Mouse (Mus musculus) G1E-ER4 (cell line): ENCODE results near the gene Ttc28. TPM values are rescaled to one million over a fixed set of nuclear protein-coding genes. Genes with fewer than 3 reads are reported as not detected.

Experiments
- GATA1 ChIP-seq: IDR thresholded peaks from one replicate; pipeline ENCODE4 v1.8.0; 2012; ENCODE audit warnings: low read length, inconsistent platforms
- polyA plus RNA-seq: library from polyadenylated mRNA; stranded (reverse); fragments of >175 nt; gene quantifications from 2 replicates; pipeline ENCODE4 v1.2.3, GENCODE M21; 2012

The Ttc28 gene
- polyA plus RNA-seq, 1 experiment, result 0.62 TPM

DNA sequence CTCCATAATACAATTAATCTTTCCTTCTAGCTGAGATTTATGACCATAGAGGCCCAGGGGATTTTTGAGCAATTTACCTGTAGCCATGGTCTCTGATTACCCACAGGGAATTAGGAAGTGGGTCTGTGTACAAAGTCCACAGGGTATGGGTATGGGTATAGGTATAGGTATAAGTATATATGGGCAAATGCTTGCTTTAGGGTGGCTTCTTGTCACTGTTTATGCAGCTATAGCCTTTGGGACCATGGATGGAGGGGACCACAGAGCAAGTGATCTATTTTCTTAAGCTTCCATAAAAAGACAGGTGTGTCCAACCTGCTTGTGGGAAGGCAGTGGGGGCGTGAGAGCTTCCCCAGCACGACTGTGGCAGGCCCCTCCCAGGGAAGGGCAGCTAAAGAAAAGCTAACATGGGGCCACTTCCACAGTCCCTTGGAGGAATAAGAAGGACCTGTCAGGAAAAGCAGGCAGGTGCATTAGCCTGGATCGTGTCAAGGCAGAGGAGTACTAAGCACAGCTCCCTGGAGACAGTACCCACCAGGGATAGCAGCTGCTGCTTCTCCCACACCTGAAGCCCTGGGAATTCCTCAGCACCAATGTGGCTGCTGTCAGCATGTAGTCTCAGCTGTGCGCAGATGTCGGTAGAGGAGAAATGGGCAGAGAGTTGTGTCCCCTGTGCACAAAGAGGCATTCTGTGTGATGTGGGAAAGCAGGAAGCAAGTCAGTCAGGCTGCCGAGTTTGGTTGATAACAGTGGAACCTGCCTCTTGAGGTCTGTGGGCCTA, 338.7 kb downstream of the Ttc28 start:
- no peak for TF ChIP-seq GATA1

DNA sequence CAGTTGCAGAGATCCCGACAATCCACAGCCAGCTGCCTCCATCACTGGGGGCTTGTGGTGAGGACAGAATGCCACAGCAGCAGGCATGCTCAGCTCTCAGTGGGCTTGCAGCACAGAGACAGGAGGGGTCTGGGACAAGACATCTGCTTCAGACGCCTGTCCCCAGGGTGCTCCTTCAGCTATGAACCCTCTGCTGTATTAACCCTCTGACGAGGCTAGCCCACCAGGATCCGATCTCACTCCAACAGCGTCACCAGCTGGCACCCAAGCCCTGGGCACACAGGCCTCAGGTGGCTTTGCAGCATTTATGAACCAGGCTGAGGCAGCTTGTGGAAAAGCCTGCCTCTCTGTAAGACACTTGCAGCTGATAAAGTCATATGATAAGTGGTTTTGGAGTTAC, 339.4 kb downstream of the Ttc28 start:
- no peak for TF ChIP-seq GATA1

DNA sequence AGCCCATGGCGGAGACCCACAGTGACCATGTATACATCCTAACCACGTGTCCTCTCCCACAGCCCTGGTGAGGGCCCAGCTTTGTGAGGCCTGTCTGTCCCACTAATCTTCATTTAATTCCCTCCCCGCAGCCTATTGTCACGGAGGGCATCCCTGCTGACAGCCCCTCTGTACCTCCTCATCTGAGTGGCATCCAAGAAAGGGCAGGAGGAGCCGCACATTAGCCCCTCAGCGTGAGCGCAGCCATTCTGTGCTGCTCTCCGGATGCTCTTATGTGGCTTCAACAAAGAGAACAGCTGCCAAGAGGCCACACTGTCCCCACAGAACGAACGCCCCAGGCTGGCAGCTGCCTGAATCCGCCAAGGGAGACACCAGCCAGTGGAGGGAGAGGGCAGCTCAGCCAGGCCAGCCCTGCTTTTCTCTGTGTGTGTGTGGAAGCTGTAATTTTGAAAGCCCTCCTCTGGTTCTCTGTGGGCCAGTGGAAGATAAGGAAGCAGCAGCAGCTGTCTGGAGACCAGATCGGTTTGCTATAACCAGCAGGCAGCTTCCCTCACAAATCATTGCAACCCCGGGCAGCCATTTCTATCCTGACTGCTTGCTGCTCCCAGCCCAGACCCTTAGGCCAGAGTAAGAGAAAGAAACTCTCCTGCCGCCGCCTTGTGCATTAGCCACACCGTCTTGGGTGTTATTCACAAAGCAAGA, 341.2 kb downstream of the Ttc28 start:
- no peak for TF ChIP-seq GATA1

DNA sequence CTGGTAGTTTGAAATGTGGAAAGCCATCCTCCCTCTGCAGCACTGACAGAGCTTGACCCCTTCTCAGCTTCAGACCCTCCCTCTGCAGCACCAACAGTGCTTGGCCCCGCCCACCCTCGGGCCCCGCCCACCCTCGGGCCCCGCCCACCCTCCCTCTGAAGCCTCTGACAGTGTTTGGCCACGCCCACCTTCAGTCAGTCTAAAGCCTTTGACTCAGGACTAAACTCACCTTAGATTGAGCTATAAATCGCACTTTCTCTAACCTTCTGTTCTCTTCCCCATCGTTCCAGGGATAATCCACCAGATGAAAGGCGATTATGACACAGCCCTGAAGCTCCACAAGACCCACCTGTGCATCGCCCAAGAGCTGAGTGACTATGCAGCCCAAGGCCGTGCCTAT, 343.2 kb downstream of the Ttc28 start:
- no peak for TF ChIP-seq GATA1

DNA sequence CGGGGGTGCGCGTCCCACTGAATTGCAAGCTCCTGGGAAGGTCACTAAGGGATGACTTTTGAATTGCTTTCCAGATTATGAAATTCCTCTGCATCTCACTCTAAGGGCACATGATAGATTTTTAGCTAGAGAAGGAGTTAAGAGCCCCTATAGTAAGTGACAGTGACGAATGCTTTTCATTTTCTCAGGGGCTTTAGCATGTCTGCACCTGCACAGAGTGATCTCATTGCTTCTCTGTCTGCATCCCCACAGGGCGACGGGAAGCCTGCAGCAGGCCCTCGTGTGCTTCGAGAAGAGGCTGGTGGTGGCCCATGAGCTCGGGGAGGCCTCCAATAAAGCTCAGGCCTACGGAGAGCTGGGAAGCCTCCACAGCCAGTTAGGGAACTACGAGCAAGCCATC, 345.7 kb downstream of the Ttc28 start:
- TF ChIP-seq GATA1, result no peak

DNA sequence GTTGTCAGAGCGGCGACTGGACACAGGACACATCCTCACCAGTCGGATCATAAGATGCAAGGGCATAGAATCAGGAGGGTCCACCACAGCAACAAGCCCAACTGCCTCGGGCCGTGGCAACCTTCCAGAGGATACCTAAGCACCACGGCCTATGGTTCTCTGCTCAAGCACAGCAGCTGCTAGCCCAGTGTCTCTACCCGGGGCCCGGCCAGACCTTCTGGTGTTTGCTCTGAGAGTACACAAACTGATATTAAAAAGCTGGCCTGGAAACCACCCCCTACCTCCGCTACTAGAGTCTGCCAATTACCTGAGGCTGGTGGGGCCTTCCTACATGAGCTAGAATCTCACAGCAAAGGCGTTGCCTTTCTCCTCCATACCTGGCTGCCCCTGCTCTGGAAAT, 346.9 kb downstream of the Ttc28 start:
- no peak for TF ChIP-seq GATA1

DNA sequence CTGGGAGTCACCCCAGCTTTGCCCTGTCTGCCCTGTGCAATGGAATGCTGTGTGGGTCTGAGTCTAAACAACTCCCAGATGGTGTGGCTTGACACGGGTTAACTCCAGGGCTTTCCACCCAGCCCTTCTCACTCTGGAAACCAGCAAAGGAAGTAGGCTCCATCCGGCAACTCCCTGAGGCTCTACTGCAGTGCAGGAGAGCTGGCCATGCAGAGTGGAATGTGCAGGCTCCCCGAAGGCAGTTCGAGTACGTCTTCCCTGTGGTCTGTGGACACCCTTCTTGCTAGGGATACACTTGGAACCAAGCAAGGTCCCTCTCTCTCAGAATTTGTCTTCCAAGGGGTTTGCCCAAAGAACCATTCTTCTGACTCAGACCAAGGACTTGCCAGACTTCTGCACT, 348.2 kb downstream of the Ttc28 start:
- TF ChIP-seq GATA1, result no peak

DNA sequence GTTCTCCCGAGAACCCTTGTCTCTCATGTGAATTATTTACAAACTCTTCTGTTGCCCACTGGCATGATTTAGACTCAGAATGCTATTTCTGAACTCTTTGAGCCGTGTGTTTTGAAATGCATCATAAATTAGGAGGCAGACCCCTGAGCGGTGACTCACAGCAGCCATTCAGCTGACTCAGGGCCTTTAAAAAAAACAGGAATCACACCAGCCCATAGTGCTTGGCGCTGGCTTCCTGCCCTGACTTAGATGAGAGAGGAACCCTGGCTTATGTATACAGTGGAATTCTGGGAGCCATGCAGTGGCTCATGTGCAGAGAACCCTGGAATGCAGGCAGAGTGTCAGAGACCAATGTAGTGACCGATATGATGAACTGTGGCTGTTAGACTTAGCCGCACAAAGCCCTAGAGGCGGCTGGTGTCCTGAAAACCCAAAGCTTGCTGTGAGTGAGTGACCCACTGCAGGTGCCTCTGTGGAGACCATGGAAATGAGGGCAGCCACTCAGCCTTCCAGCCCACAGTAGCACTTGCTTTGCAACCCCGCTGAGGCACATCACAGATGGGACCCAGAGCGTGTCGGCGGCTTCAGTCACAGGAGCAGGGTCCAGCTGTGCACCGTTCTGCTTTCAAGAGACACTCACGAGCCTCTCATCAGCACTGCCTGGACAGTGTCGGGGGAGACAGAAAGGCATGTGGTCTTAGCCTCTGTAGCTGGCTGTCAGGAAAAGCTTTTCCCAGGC, 348.9 kb downstream of the Ttc28 start:
- TF ChIP-seq GATA1, result no peak

DNA sequence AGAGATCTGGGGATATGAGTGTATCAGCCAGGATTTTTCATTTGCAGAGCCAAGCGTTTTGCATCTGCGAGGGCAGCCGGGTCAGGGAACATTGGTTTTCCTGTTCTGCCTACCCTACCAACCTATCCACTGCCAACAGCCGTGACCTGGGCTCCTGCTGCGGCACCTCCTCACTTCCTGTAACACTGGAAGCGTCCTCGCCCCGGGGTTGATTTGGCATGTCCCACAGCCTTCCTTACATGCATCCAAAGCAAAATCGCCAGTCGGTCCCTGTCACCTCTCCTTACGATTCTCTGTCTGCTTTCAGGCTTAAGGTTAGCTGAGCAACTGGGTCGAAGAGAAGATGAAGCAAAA, 349.4 kb downstream of the Ttc28 start:
- TF ChIP-seq GATA1, result no peak

DNA sequence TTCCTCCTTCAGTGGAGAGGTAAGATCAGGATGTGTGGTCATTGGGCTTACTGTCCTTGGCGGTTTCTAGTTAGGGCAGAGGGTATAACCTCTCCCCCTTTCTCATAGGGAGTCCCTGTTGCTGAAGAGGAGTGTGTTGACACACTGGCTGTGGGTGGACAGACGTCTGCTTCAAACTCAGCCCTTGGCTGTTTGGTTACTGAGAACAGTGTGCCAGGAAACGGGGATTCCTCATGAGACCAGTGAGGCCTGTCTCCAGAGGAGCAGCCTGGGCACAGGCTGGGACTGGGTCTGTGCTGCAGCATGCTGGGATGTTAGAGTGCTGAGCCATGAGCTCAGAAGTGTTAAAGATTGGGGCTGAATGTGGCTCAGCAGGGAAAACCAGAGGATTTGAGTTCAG, 350.1 kb downstream of the Ttc28 start:
- no peak for TF ChIP-seq GATA1

DNA sequence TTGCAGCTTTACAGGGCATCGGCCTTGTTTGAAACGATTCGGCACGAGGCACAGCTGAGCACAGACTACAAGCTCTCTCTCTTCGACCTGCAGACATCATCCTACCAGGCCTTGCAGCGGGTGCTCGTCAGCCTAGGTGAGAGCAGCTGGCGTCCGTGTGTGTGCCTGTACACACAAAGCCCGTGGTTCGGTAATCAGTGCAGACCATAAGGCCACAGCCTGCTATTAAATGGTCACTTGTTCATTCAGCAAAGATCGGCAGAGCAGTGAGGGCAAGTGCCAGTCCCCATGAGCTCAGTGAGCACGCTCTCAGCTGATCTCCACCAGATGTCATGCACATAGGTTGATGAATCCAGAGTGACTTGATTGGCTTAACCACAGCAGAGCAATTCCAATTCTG, 351.4 kb downstream of the Ttc28 start:
- TF ChIP-seq GATA1, result no peak

DNA sequence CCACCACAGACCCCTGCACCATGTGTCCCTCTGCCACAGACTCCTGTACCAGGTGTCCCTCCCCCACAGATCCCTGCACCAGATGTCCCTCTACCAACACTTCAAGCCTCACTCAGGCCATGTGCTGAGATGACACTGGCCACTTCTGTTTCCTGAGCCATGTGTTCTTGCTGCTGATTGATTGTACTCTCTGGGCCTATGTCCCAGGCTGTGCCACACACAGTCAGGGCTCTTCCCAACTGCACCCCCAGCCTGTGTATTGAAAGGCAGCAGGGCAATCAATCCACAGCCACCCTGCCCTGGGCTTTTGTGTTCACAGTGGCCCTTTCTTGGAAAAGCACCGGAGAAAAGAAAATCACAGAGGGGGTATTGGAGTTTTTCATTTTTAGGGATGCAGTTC, 352.2 kb downstream of the Ttc28 start:
- TF ChIP-seq GATA1, result no peak

DNA sequence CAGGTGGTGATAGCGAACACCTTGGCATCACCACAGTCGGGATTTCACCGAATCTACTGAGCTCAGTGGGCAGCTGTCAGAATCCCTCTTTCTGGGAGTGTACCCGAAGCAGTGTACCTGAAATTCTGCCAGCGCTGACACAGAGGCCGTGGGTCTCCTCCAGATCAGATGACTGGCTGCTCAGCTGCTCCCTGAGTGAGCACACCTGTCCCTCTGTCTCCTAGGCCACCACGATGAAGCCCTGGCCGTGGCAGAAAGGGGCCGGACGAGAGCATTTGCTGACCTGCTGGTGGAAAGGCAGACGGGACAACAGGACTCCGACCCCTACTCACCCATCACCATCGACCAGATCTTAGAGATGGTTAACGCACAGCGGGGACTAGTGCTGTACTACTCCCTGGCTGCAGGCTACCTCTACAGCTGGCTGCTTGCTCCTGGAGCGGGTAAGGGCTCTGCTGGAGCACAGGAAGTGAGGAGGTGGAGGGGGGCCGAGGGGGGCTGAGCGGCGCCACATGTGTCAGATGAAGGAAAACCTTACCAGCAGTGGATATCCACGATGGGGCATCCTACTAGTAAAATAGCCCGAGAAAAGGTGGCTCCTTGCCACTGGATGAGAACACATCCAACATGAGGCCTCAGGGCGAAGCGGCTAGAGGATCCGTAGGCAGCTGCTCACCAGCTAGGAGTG, 353.6 kb downstream of the Ttc28 start:
- TF ChIP-seq GATA1, result no peak

DNA sequence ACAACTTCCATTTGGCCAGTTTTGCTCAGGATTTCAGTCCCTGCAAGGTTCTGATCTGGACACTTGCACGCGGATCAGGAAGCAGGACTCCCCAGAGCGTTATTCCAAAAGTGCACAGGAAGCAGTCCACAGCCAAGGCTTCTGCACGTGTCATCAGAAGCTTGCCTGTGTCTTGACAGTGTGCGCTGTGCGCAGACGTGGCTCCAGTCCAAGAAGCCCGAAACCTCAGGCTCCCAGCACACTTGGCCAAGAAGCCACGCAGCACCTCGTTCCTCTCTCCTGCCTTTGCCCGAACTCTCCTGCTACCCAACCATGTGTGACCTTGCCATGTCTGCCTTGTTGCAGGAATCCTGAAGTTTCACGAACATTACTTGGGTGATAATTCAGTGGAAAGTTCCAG, 355.5 kb downstream of the Ttc28 start:
- TF ChIP-seq GATA1, result no peak

DNA sequence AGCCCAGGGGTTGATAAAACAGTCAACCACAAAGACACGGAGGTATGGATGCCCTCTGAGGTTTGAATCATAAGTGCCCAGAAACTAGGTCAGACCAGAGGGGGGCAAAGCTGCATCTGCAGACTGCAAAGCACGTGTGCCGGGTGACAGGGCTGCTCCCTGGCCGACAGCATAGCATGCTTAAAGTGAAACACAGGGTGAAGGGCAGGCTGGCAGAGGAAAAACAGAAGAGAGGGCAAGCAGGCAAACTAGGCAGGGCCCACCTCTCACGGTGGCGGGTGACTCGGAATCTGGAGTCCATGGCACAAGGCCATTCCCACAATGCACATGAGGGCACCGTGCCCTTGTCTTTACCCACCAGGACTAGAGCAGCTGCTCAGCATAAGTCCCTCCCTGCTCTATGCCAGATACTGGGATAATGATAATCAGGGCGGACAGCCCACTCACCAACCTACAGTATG, 357.6 kb downstream of the Ttc28 start:
- TF ChIP-seq GATA1, result no peak

DNA sequence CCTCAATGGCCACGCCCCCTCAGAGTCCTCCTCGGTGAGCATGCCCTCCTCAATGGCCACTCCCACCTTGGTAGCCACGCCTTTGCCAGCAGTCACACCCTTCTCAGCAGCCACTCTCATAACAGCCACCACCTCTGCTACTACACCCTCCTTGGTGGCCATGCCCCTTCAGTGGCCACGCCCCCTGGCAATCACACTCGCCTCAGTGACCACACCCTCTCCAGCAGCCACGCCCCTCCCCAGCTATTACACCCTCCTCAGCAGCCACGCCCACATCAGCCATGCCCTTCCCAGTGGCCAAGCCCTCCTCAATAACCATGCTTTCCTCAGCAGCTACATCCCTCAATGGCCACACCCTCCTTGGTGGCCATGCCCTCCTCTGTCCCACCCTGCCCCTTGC, 359.6 kb downstream of the Ttc28 start:
- TF ChIP-seq GATA1, result no peak
